Mouse (Mus musculus): ENCODE data around the gene Myo1h. TPM values are rescaled to one million over a fixed set of nuclear protein-coding genes. Genes with fewer than 3 reads are reported as not detected.

Myo1h gene
- total RNA-seq, 2 experiments from 2014 or later = 0.39 TPM; not detected in 1

DNA sequence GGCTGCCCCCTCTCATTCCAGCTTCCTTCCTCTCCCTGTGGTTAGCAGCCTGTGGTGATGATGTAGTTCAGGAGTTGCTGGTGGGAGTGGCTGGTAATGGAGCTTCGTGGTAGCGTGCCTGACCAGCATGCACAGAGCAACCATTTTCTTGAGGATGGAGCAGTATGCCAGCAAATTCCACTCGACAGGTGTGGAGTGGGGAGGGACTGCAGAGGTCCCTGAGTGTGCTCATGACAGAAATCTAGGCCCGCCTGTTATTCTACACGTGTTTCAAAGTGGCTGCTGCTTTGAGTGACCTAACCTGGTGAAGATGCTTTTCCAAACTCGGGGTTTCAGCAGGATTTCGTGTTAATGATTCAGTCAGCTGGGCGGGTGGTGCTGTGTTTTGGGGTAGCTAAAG lies 95.5 kb downstream of the Myo1h start:
- no peak for TF ChIP-seq CTCF (IDR thresholded peaks at IDR 0.05)
- Histone ChIP-seq H3K4me3 (no peak overlapping the region), H3K27ac (no peak overlapping the region)
- intact Hi-C loops (cut with DNase I) = loop anchor here (5.0 kb wide), 2 partner anchors 58 to 72 kb away; partner anchors contain the start of genes Mmab and Mvk
- DNase-seq = no peak

DNA sequence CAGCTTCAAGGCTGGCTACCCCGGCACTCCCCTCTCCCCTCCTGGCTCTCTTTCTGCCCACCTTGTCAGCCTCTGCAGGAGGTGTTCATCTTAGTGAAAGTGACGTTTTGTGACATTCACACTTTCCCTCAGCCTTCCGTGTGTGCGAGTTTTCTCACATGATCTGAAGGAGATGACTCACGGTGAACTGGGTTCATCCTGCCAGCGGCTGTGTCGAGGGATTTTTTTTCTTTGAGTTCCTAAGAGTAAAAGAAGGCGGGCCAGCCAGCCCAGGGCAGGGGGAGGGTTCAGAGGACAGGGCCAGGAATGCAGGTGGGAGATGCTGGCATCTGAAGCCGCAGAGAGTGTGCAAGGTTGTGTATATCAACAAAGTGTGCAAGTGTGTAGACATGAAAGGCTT lies 104.2 kb downstream of the Myo1h start:
- no peak for TF ChIP-seq CTCF (IDR thresholded peaks at IDR 0.05)
- Histone ChIP-seq H3K4me3 (no peak overlapping the region), H3K27ac (no peak overlapping the region)
- intact Hi-C loops (cut with DNase I) = no loop called here
- no peak for DNase-seq

DNA sequence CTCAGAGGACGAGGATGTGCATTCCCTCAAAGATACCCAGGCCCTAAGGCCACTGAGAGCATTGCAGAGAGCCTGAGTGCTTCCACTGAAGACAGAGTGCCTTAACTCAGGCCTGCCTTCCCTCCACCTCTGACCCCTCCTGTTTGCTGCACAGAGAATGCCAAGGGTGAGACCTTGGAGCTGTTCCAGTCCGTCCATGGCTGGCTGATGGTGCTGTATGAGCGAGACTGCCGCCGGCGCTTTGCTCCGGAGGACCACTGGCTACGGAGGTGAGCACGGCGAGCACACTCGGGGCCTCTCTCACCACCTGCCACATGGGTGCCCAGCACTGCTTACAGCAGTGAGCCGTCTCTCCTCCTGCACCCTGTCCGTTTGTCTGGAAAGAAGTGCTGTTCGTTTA lies 117.6 kb downstream of the Myo1h start:
- intact Hi-C loops (cut with DNase I) = no loop called here
- no peak overlapping the region for H3K4me3 ChIP-seq
- no peak overlapping the region for H3K27ac ChIP-seq
- DNase-seq = no peak
- no peak for TF ChIP-seq CTCF (IDR thresholded peaks at IDR 0.05)

DNA sequence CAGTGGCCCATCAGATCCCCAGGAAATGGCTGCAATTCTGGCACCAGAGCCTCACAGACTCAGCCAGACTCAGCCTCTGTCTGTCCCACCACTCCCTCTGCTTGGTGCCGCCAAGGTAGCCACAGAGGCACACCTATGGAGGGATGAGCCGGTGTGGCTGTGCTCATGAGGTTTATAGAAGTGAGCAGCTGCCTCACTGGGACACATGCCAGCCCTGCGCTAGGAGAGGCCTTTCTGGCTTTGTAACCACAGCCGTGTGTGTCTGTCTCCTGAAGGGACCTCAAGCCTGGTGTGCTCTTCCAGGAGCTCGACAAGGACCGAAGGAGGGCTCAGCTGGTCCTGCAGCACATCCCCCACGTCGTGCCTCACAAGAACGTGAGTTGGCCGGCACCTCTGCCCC lies 118.3 kb downstream of the Myo1h start:
- intact Hi-C loops (cut with DNase I) = no loop called here
- no peak overlapping the region for H3K27ac ChIP-seq
- peak; percentile 62 for DNase-seq
- no peak for TF ChIP-seq CTCF (IDR thresholded peaks at IDR 0.05)
- H3K4me3 ChIP-seq = no peak overlapping the region

DNA sequence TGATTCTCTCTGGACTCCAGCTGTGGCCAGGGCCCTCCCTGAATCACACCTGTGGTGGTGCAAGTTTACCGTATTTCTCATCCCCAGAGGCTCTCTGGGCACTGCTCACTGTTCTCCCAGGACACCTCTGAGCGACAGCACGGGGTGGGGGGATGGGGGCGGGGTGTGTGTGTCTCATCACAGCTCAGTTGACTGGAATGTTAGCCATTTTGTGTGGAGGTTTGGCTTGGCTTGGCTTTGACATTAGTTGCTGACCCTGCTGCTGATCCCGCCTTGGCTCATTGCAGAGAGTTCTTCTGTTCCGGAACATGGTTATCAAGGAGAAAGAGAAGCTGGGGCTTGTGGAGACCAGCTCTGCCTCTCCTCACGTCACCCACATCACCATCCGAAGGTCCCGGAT lies 118.8 kb downstream of the Myo1h start:
- no peak overlapping the region for H3K27ac ChIP-seq
- H3K4me3 ChIP-seq = no peak overlapping the region
- TF ChIP-seq CTCF (IDR thresholded peaks at IDR 0.05) = no peak
- no peak for DNase-seq
- intact Hi-C loops (cut with DNase I) = no loop called here

DNA sequence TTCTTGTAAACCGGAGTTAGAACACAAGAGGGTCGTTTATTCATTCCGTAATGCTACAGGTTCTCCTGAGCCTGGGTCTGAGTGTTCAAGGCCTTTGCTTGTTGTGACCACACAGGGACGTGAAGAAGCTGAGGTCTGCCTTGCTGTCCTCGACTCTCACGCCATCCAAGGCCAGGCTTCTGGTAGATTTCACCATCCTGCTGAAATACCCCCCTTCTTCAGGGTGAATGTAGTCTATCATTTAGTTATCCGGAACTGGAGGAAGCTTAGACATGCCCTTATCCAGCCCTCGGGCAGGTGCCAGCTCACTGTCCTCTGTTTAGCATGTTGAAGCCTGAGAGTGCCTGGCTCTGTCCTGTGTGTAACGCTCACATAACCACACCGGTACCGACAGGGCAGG lies 119.9 kb downstream of the Myo1h start:
- intact Hi-C loops (cut with DNase I) = no loop called here
- H3K27ac ChIP-seq = no peak overlapping the region
- no peak for DNase-seq
- no peak for TF ChIP-seq CTCF (IDR thresholded peaks at IDR 0.05)
- no peak overlapping the region for H3K4me3 ChIP-seq

DNA sequence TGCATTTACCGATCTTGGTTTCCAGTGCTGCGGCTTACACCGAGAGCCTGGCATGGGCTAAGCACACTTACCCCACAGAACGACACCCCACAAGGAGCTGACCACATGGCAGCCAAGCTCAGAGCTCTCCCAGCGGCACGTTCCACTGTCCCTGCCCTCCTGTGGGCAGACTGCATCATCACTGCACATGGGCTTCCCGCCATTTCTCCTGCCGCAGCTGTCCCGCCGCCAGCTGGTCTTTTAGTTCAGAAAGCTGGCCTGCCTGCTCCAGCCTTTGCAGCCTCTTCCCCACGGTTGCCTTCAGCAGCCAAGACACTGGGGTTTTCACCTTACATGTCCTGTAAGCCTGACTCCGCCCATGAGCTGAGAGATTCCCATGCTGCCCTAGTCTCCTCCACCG lies 121.5 kb downstream of the Myo1h start:
- intact Hi-C loops (cut with DNase I) = no loop called here
- no peak overlapping the region for H3K27ac ChIP-seq
- no peak for TF ChIP-seq CTCF (IDR thresholded peaks at IDR 0.05)
- DNase-seq = no peak
- no peak overlapping the region for H3K4me3 ChIP-seq

DNA sequence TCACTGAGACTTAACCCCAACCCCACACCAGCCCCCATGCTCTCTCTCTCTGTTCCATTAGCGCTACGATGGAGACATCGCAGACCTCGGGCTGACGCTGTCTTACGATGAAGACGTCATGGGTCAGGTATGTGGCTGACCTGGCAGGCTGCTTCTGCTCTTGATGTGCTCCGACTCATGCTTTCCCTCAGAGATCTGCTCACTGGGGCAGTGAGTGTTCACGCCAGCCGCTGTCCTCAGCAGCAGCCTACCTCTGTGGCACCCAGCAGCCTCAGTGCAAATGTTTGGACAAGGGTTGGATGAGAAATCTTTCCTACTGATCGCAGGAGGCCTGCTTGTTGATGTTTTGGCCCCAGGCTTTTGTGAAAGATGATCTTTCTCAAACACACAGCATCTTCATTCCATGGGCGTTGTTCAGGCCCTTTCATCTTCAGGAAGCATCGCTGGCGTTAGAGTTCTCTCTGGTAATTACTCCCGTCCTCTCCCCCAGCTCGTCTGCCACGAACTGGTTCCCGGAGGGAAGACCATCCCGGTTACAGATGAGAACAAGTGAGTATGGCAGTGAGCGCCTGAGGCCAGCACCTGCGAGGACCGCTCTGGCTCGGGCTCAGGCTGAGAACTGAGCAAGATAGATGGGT lies 123.5 kb downstream of the Myo1h start:
- Histone ChIP-seq H3K4me3 (no peak overlapping the region), H3K27ac (0 out of 2 replicates have a peak overlapping the region, but pooled peaks have one; percentile 53)
- DNase-seq = no peak

DNA sequence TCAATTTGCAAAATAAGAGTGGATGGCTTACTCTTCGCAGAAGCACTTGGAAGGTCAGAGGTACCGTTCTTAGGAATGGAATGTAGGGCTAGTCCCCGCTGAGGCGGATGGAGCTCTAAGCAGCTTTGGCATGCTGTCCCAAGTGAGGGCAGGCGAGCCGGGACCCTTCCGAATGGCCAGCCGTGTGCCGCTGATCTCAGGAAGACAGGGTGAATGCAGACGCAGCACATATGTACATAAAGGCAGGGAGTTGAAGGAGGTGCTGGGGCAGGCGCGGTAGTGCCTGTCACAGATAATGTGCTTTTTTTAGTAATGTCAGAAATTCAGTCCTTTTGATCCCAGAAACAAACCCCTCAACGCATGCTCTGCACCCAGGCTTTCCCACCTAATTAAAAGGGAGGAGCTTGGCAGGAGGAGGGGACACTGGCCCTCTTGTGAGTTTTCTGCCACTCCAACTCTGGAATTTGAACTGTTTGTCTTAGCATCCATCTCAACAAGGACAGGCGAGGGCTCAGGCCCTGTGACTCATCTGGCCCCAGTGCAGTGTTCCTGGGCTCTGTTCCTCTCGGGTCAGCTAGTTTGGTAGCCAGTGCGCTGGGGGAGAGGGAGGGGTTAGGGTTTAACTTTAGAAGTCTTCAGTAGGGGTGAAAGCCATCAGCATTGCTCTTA lies 124.2 kb downstream of the Myo1h start:
- intact Hi-C loops (cut with DNase I) = no loop called here
- TF ChIP-seq CTCF (IDR thresholded peaks at IDR 0.05) = no peak
- peak; percentile 66 for DNase-seq
- H3K4me3 ChIP-seq = no peak overlapping the region
- peak overlapping the region; percentile 53 for H3K27ac ChIP-seq

More for the DNA sequence above, 123.5 kb downstream of the Myo1h start:
- TF ChIP-seq CTCF (IDR thresholded peaks at IDR 0.05) = no peak
- intact Hi-C loops (cut with DNase I) = no loop called here

Small RNA genes lying within 50 kb of the gene (microRNA-seq; reads per million reads assigned to microRNA genes)
- not detected for gene Mir7027

Other genes with a start within 250 kb of the Myo1h start
- 1 to 10 TPM; 8.4 to 9.3 TPM for gene Usp30, start 223.7 kb upstream of the Myo1h start, total RNA-seq (2021)
- not detected for gene Svop, start 197.6 kb upstream of the Myo1h start, total RNA-seq (2021)
- under 1 TPM; 0.28 to 0.61 TPM for gene Alkbh2, start 160.9 kb upstream of the Myo1h start, total RNA-seq (2021)
- 10 to 100 TPM in 1 of 2 experiments, 1 to 10 TPM in 1; 9.2 to 10.5 TPM for gene Ung, start 158.8 kb upstream of the Myo1h start, total RNA-seq (2021)
- 100 to 1,000 TPM; 177 to 191 TPM for gene Acacb, start 142.6 kb upstream of the Myo1h start, total RNA-seq (2021)
- gene Foxn4, start 15.4 kb upstream of the Myo1h start, total RNA-seq (2021) = not detected
- gene Kctd10, start 91.3 kb downstream of the Myo1h start, total RNA-seq (2021) = 10 to 100 TPM; 16.8 to 21.1 TPM
- gene Ube3b, start 91.4 kb downstream of the Myo1h start, total RNA-seq (2021) = 100 to 1,000 TPM; 116 to 120 TPM
- gene Mmab, start 154.9 kb downstream of the Myo1h start, total RNA-seq (2021) = 10 to 100 TPM; 17.3 to 19.0 TPM
- 10 to 100 TPM in 1 of 2 experiments, 1 to 10 TPM in 1; 9.6 to 10.3 TPM for gene Mvk, start 155.1 kb downstream of the Myo1h start, total RNA-seq (2021)